Comparison of ENCODE assay signal across 9 mouse cellular contexts in the genomic region with DNA sequence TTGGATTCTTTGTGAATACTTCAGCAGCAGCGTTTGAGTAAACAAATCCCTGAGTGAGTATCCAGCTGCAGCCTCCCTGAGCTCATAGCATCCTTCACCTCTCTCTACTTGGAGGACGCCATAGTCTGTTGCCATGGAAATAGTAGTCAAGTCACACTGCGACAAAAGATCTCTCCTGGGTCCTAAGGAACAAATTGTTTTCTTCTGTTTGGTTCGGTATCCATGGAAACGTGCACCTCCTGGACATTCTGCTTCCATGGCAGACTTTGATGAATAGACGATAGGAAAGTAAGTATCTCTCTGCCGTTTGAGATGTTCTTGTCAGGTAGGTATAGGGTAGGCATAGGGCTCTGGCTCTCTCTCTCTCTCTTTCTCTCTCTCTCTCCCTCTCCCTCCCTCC.
DNase-seq lines count a peak whose midpoint lies in the region; ATAC-seq lines count a peak whose summit lies in the region.
"Had no signal": no experiment of that assay in that cellular context is flagged by ENCODE, and none has a peak within 500 bp of the region (broad histone marks: within the 10 kb centered on the region; RNA-seq: fewer than 3 reads in every experiment).

No protein-coding gene starts in this region.

- peaks cover 30% of the 10 kb centered on the region for H3K4me1 ChIP-seq in hindbrain, embryonic 14.5 days (replicated peaks; ENCODE audit: control insufficient read depth, insufficient read depth, low read length)
- H3K4me1 ChIP-seq in neural tube, embryonic 14.5 days (ENCODE audit: control insufficient read depth, insufficient read depth, low read length), result peaks cover 6% of the 10 kb centered on the region; the same call in 1 of the 2 replicates

- H3K9ac ChIP-seq in hindbrain, embryonic 14.5 days, result no peak overlapping the region
- no peak overlapping the region for H3K9ac ChIP-seq in neural tube, embryonic 14.5 days (replicated peaks; ENCODE audit: low read depth, low read length)
- H3K9ac ChIP-seq: liver, embryonic 15.5 days had no signal

- no peak overlapping the region for H3K27ac ChIP-seq in hindbrain, embryonic 14.5 days
- no peak overlapping the region for H3K27ac ChIP-seq in neural tube, embryonic 14.5 days (ENCODE audit: low read depth, low read length)
- H3K27ac ChIP-seq: liver, embryonic 15.5 days had no signal

- H3K4me2 ChIP-seq in hindbrain, embryonic 14.5 days (replicated peaks), result peak overlapping the region; percentile 18
- no peak overlapping the region for H3K4me2 ChIP-seq in neural tube, embryonic 14.5 days (ENCODE audit: low read depth, low read length)
- H3K4me2 ChIP-seq: liver, embryonic 15.5 days had no signal

- no peaks in the 10 kb centered on the region for H3K9me3 ChIP-seq in hindbrain, embryonic 14.5 days (ENCODE audit: control insufficient read depth, low read length)
- H3K9me3 ChIP-seq in neural tube, embryonic 14.5 days (ENCODE audit: control insufficient read depth, low read length), result no peaks in the 10 kb centered on the region
- H3K9me3 ChIP-seq: liver, embryonic 15.5 days had no signal

- DNase-seq in layer of hippocampus, adult 18-20 months (ENCODE audit: low spot score in 2 of 2), result peak; percentile 44 to 61
- no peak for DNase-seq in layer of hippocampus, postnatal 10 days (ENCODE audit: low spot score in 2 of 2)
- DNase-seq in embryo, embryonic 11 days, result peak; percentile 69
- DNase-seq in hindbrain, embryonic 14.5 days (ENCODE audit: low spot score), result peak; percentile 79
- no peak for DNase-seq in kidney, postnatal 25 days
- no peak for DNase-seq in T-cell, adult 2 months (ENCODE audit: low spot score)

- WGBS in hindbrain, embryonic 14.5 days, result 8% methylated on average over 7 of the region's 7 CpGs
- 13% methylated on average over 7 of the region's 7 CpGs for whole genome bisulfite sequencing in neural tube, embryonic 14.5 days

- H3K36me3 ChIP-seq in hindbrain, embryonic 14.5 days (replicated peaks; ENCODE audit: control insufficient read depth, insufficient read depth), result no peaks in the 10 kb centered on the region
- no peaks in the 10 kb centered on the region for H3K36me3 ChIP-seq in neural tube, embryonic 14.5 days (ENCODE audit: control insufficient read depth, insufficient read depth, low read length)
- H3K36me3 ChIP-seq: liver, embryonic 15.5 days had no signal

- ATAC-seq in hindbrain, embryonic 14.5 days (ENCODE audit: low FRiP score), result peak; percentile 77
- ATAC-seq in neural tube, embryonic 14.5 days (ENCODE audit: low read depth), result peak; percentile 78
- no peak for ATAC-seq in megakaryocyte progenitor cell, adult 5-6 weeks (replicated peaks; ENCODE audit: poor library complexity)

- no peak overlapping the region for H3K4me3 ChIP-seq in hindbrain, embryonic 14.5 days (replicated peaks; ENCODE audit: low read length)
- no peak overlapping the region for H3K4me3 ChIP-seq in neural tube, embryonic 14.5 days (ENCODE audit: low read depth, low read length)
- H3K4me3 ChIP-seq: liver, embryonic 15.5 days had no signal

- H3K27me3 ChIP-seq in hindbrain, embryonic 14.5 days (ENCODE audit: control insufficient read depth, insufficient read depth, low read length), result no peaks in the 10 kb centered on the region
- H3K27me3 ChIP-seq in neural tube, embryonic 14.5 days (ENCODE audit: control insufficient read depth, insufficient read depth, low read length), result no peaks in the 10 kb centered on the region

Comparison
In these comparisons a context has a peak if more than half of its experiments do, and no peak if none do; other contexts are left out.
1. DNase-seq: peak in layer of hippocampus, adult 18-20 months (2 of 2), embryo, embryonic 11 days (single experiment) and hindbrain, embryonic 14.5 days (single experiment); none in layer of hippocampus, postnatal 10 days (0 of 2), kidney, postnatal 25 days (0 of 2) and T-cell, adult 2 months (single experiment).